Comparison of ENCODE assay signal across 21 mouse cellular contexts in genomic region chr4:40593806-40594205, GRCm38 (mm10).
DNase-seq lines count a peak whose midpoint lies in the region; ATAC-seq and TF ChIP-seq lines count a peak whose summit lies in the region.
"Had no signal": no experiment of that assay in that cellular context is flagged by ENCODE, and none has a peak within 500 bp of the region (broad histone marks: within the 10 kb centered on the region; RNA-seq: fewer than 3 reads in every experiment).

No protein-coding gene starts in this region.

- TF ChIP-seq CTCF in heart, postnatal 0 days (IDR thresholded peaks at IDR 0.05; ENCODE audit: low read depth): no peak
- no peak for TF ChIP-seq CTCF in intestine, postnatal 0 days (IDR thresholded peaks at IDR 0.05; ENCODE audit: low read depth)

- DNase-seq in adrenal gland, postnatal 10 days: peak; percentile 41
- DNase-seq in adrenal gland, adult 18-20 months (ENCODE audit: low spot score in 2 of 2): no peak
- DNase-seq in heart, postnatal 0 days (ENCODE audit: low spot score): peak; percentile 17
- no peak for DNase-seq in heart, embryonic 10.5 days (ENCODE audit: low spot score)
- peak; percentile 34 for DNase-seq in ovary, adult 18-20 months (ENCODE audit: low spot score)
- DNase-seq in ovary, postnatal 10 days (ENCODE audit: low spot score): no peak
- DNase-seq in ZHBTc4 (ENCODE audit: low read depth, low spot score): peak; percentile 36
- DNase-seq: adrenal gland, postnatal 25 days; cerebellum, postnatal 10 days; gastrocnemius, postnatal 36 days; kidney, postnatal 25 days; liver, postnatal 0 days had no signal

- H3K4me1 ChIP-seq in heart, postnatal 0 days (ENCODE audit: control insufficient read depth, insufficient read depth): peaks cover 5% of the 10 kb centered on the region; the same call in 1 of the 2 replicates
- H3K4me1 ChIP-seq in heart, embryonic 10.5 days: no peaks in the 10 kb centered on the region
- H3K4me1 ChIP-seq in intestine, postnatal 0 days (replicated peaks; ENCODE audit: control insufficient read depth, insufficient read depth, low read length): no peaks in the 10 kb centered on the region
- H3K4me1 ChIP-seq: heart, embryonic 13.5 days; hindbrain, embryonic 15.5 days; intestine, embryonic 15.5 days; limb, embryonic 12.5 days had no signal

- H3K27ac ChIP-seq in heart, postnatal 0 days (ENCODE audit: low read depth): no peak overlapping the region
- H3K27ac ChIP-seq in heart, embryonic 10.5 days: no peak overlapping the region
- no peak overlapping the region for H3K27ac ChIP-seq in intestine, postnatal 0 days (ENCODE audit: low read depth, low read length)
- H3K27ac ChIP-seq: heart, embryonic 13.5 days; hindbrain, embryonic 15.5 days; intestine, embryonic 15.5 days; layer of hippocampus, adult 2 months; limb, embryonic 12.5 days; macrophage had no signal

- no peak for TF ChIP-seq EP300 in heart, postnatal 0 days (IDR thresholded peaks at IDR 0.05; ENCODE audit: low read depth)

- no peak overlapping the region for H3K4me2 ChIP-seq in heart, postnatal 0 days (ENCODE audit: low read depth, low read length)
- H3K4me2 ChIP-seq in intestine, postnatal 0 days (replicated peaks; ENCODE audit: low read depth): no peak overlapping the region
- H3K4me2 ChIP-seq: heart, embryonic 13.5 days; hindbrain, embryonic 15.5 days; intestine, embryonic 15.5 days; limb, embryonic 12.5 days; liver, embryonic 11.5 days had no signal

- H3K4me3 ChIP-seq in heart, postnatal 0 days (ENCODE audit: low read depth, low read length): no peak overlapping the region
- no peak overlapping the region for H3K4me3 ChIP-seq in heart, embryonic 10.5 days
- no peak overlapping the region for H3K4me3 ChIP-seq in intestine, postnatal 0 days (ENCODE audit: low read depth, low read length)
- H3K4me3 ChIP-seq: heart, embryonic 13.5 days; hindbrain, embryonic 15.5 days; intestine, embryonic 15.5 days; layer of hippocampus, adult 2 months; limb, embryonic 12.5 days had no signal

- no peaks in the 10 kb centered on the region for H3K36me3 ChIP-seq in heart, postnatal 0 days (replicated peaks; ENCODE audit: control insufficient read depth, insufficient read depth, low read length)
- H3K36me3 ChIP-seq in heart, embryonic 10.5 days: no peaks in the 10 kb centered on the region
- H3K36me3 ChIP-seq in intestine, postnatal 0 days (ENCODE audit: control insufficient read depth, insufficient read depth): no peaks in the 10 kb centered on the region
- H3K36me3 ChIP-seq: heart, embryonic 13.5 days; hindbrain, embryonic 15.5 days; intestine, embryonic 15.5 days; limb, embryonic 12.5 days had no signal

- no peak for ATAC-seq in heart, postnatal 0 days (ENCODE audit: insufficient read depth, low read depth)
- ATAC-seq in intestine, postnatal 0 days: no peak
- ATAC-seq: intestine, embryonic 15.5 days; lung, postnatal 0 days had no signal

- H3K9ac ChIP-seq in heart, postnatal 0 days (replicated peaks; ENCODE audit: low read depth, low read length): no peak overlapping the region
- H3K9ac ChIP-seq in intestine, postnatal 0 days (ENCODE audit: low read depth, low read length): no peak overlapping the region
- H3K9ac ChIP-seq: heart, embryonic 13.5 days; hindbrain, embryonic 15.5 days; intestine, embryonic 15.5 days; limb, embryonic 12.5 days; liver, postnatal 0 days had no signal

- no peaks in the 10 kb centered on the region for H3K27me3 ChIP-seq in heart, postnatal 0 days (ENCODE audit: control insufficient read depth, insufficient read depth, low read length)
- no peaks in the 10 kb centered on the region for H3K27me3 ChIP-seq in heart, embryonic 10.5 days (ENCODE audit: insufficient read depth, poor library complexity, severe bottlenecking)
- no peaks in the 10 kb centered on the region for H3K27me3 ChIP-seq in intestine, postnatal 0 days (replicated peaks; ENCODE audit: control insufficient read depth, insufficient read depth, low read length)
- H3K27me3 ChIP-seq: heart, embryonic 13.5 days; hindbrain, embryonic 15.5 days; intestine, embryonic 15.5 days; limb, embryonic 12.5 days had no signal

- H3K9me3 ChIP-seq in heart, postnatal 0 days (replicated peaks; ENCODE audit: control insufficient read depth, low read length): no peaks in the 10 kb centered on the region
- H3K9me3 ChIP-seq in heart, embryonic 10.5 days: no peaks in the 10 kb centered on the region
- H3K9me3 ChIP-seq in intestine, postnatal 0 days (ENCODE audit: control insufficient read depth): no peaks in the 10 kb centered on the region
- H3K9me3 ChIP-seq: heart, embryonic 13.5 days; hindbrain, embryonic 15.5 days; intestine, embryonic 15.5 days; limb, embryonic 12.5 days had no signal

- WGBS in heart, postnatal 0 days: 43% methylated on average over 5 of the region's 5 CpGs
- 57% methylated on average over 5 of the region's 5 CpGs for WGBS in heart, embryonic 10.5 days
- WGBS in intestine, postnatal 0 days: 81% methylated on average over 5 of the region's 5 CpGs

Comparison
In these comparisons a context has a peak if more than half of its experiments do, and no peak if none do; other contexts are left out.
1. DNase-seq: peak in adrenal gland, postnatal 10 days (single experiment), heart, postnatal 0 days (single experiment), ovary, adult 18-20 months (single experiment) and ZHBTc4 (single experiment); none in adrenal gland, adult 18-20 months (0 of 2), heart, embryonic 10.5 days (single experiment) and ovary, postnatal 10 days (single experiment).